Mouse (Mus musculus): ENCODE results near the gene Las1l. TPM values are rescaled to one million over a fixed set of nuclear protein-coding genes. Genes with fewer than 3 reads are reported as not detected.

The Las1l gene
- 17.1 and 20.8 TPM in 2 replicates for polyA plus RNA-seq (2012; rRNA removed)

DNA sequence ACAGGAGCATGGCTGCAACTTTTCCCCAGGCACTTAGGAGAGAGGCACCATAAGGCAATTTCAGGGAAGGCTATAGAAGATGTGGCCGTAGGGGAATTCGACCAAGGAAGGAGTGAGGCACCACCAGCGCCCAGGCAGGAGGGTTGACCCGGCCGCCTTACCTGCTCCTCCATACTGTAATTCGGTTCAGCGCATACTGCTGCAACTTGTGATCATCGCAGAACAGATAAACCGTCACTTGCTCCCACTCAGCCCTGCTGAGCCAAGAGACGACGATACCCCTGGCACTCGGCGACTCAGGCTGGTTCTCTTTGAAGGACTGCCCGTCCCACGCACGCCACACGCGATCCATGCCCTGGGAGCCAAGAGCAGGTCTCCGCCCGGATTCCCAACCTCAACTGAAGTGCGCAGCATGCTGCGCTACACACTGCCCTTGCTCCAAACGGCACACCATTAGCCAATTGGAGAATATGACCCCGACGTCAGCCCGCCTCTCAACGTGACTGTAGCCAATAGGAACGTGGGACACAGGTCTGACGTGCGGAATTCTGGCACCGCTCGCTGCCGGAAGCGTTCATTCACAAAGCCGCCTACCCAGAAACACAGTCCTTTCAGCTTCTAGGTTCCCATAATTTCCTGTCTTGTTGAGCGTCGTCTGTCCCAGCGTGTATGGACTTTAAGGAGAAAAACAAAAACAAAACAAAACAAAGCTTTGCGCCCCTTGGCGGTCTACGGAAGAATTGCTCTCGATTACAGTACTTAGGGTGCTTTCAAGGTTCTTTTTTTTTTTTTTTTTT, at the start of gene Las1l:
Gene Las1l (minus strand): TSS at position 466 of the 797 bp plus-strand sequence.
- WGBS: 1% methylated on average over 42 of the region's 42 CpGs

DNA sequence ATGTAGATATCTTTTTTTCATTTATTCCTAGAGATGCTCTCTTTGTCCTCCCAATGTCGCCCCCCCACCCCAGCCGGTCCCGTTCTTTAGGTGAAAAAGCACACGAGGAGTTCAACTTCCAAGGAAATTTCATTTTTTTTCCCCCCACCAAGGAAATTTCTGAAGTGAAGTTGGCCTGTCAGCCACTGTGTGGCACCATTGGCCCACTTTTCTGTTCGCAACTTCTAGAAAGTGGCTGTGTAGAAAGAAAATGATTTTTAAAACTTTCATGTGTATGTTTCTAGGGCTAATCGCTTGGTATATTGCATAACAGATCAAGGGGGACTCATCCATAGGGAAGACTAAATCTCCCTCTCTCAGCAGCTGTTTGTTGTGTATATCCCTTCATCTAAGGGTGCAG, 49.6 kb upstream of the Las1l start:
- H3K36me3 ChIP-seq (ENCODE audit: control insufficient read depth, insufficient read depth, low read length): no peaks in the 10 kb centered on the region
- 60% methylated on average over 6 of the region's 6 CpGs for WGBS
- no peak overlapping the region for H3K4me3 ChIP-seq (ENCODE audit: insufficient read depth, low read depth, low read length)
- TF ChIP-seq POLR2A (IDR thresholded peaks at IDR 0.05; ENCODE audit: low read depth, low read length): no peak
- TF ChIP-seq CTCF (conservative IDR thresholded peaks at IDR 0.05; ENCODE audit: insufficient read depth, insufficient read length, low read depth, low read length): peak; percentile 35
- no peaks in the 10 kb centered on the region for H3K4me1 ChIP-seq (ENCODE audit: control insufficient read depth, insufficient read depth, low read length)
- H3K27ac ChIP-seq (ENCODE audit: insufficient read depth, low read depth, low read length): no peak overlapping the region
- DNase-seq: no peak
- no peaks in the 10 kb centered on the region for H3K27me3 ChIP-seq (replicated peaks; ENCODE audit: control insufficient read depth, insufficient read depth, low read length)

More for the DNA sequence above, at the start of gene Las1l:
- peak within 1 kb of the TSS; percentile 18; the same call in 1 of the 2 replicates for H3K27ac ChIP-seq (ENCODE audit: insufficient read depth, low read depth, low read length)
- H3K4me3 ChIP-seq (ENCODE audit: insufficient read depth, low read depth, low read length): peak within 1 kb of the TSS; percentile 93
- no peaks in the 10 kb centered on the region for H3K4me1 ChIP-seq (ENCODE audit: control insufficient read depth, insufficient read depth, low read length)
- peak; percentile 98 for TF ChIP-seq POLR2A (IDR thresholded peaks at IDR 0.05; ENCODE audit: low read depth, low read length)
- TF ChIP-seq CTCF (conservative IDR thresholded peaks at IDR 0.05; ENCODE audit: insufficient read depth, insufficient read length, low read depth, low read length): no peak
- no peaks in the 10 kb centered on the region for H3K27me3 ChIP-seq (replicated peaks; ENCODE audit: control insufficient read depth, insufficient read depth, low read length)
- H3K36me3 ChIP-seq (ENCODE audit: control insufficient read depth, insufficient read depth, low read length): no peaks in the 10 kb centered on the region
- DNase-seq: peak; percentile 96

DNA sequence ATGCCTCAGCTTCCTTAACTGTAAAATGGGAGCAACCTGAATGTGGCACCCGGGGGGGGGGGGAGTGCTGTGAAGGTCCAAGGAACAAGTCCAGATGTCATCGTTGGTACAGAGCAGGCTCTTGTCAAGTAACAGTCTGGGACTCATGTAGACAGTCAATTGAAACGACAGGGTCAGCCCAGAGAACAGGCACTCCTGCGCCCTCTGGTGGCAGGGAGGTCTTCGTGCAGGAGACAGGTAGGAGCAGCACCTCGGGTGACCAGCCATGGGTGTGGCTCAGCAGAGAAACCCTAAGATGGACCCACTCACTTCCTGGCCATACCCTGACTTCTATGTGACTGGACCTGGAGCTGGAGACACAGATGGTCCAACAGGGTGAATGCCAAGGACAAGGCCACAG, 42.8 kb upstream of the Las1l start:
- no peak overlapping the region for H3K4me3 ChIP-seq (ENCODE audit: insufficient read depth, low read depth, low read length)
- H3K36me3 ChIP-seq (ENCODE audit: control insufficient read depth, insufficient read depth, low read length): no peaks in the 10 kb centered on the region
- WGBS: 72% methylated on average over 6 of the region's 6 CpGs
- TF ChIP-seq CTCF (conservative IDR thresholded peaks at IDR 0.05; ENCODE audit: insufficient read depth, insufficient read length, low read depth, low read length) (0 out of 2 replicates have a peak, but pooled peaks have one; percentile 15), POLR2A (IDR thresholded peaks at IDR 0.05; ENCODE audit: low read depth, low read length) (no peak)
- no peaks in the 10 kb centered on the region for H3K27me3 ChIP-seq (replicated peaks; ENCODE audit: control insufficient read depth, insufficient read depth, low read length)
- no peaks in the 10 kb centered on the region for H3K4me1 ChIP-seq (ENCODE audit: control insufficient read depth, insufficient read depth, low read length)
- no peak overlapping the region for H3K27ac ChIP-seq (ENCODE audit: insufficient read depth, low read depth, low read length)
- DNase-seq: no peak

DNA sequence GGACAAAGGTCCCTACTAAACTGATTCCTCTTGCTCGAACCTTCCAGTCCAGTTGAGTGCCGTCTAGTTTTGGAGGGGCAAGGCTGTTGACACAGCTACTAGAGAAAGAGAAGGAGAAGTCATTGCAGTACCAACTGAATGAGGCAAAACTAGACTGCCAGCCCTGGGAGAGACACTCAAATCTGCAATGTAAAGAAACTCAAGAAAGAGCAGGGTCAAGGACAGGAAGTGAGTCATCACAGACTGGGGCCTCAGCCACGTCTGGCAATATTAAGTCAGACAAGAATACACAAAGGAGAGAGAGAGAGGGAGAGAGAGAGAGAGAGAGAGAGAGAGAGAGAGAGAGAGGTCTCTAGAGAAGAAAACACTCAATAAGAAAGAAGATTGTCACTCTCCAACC, 36.4 kb upstream of the Las1l start:
- no peak overlapping the region for H3K27ac ChIP-seq (ENCODE audit: insufficient read depth, low read depth, low read length)
- no peaks in the 10 kb centered on the region for H3K27me3 ChIP-seq (replicated peaks; ENCODE audit: control insufficient read depth, insufficient read depth, low read length)
- TF ChIP-seq CTCF (conservative IDR thresholded peaks at IDR 0.05; ENCODE audit: insufficient read depth, insufficient read length, low read depth, low read length): no peak
- no peak for TF ChIP-seq POLR2A (IDR thresholded peaks at IDR 0.05; ENCODE audit: low read depth, low read length)
- 65% methylated on average over 3 of the region's 3 CpGs for WGBS
- no peaks in the 10 kb centered on the region for H3K36me3 ChIP-seq (ENCODE audit: control insufficient read depth, insufficient read depth, low read length)
- no peak for DNase-seq
- no peaks in the 10 kb centered on the region for H3K4me1 ChIP-seq (ENCODE audit: control insufficient read depth, insufficient read depth, low read length)
- no peak overlapping the region for H3K4me3 ChIP-seq (ENCODE audit: insufficient read depth, low read depth, low read length)

DNA sequence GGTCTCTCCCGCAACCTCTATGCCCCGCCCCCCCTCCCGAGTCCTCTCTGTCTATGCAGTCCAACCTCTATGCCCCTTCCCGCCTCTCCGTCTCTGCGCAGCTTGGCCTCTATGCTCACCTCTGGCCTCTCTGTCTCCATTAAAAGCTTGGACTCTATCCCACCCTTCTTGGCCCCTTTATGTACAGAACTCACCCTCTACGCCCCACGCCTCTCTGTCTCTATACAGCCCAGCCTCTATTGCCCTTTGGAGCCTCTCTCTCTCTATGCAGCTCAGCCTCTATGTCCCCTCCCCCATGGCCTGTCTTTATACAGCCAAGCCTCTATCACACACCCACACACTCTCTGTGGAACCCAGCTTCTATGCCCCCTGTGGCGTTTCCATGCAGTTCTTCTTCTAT, 13.2 kb upstream of the Las1l start:
- Histone ChIP-seq H3K4me3 (ENCODE audit: insufficient read depth, low read depth, low read length) (no peak overlapping the region), H3K27ac (ENCODE audit: insufficient read depth, low read depth, low read length) (no peak overlapping the region), H3K4me1 (ENCODE audit: control insufficient read depth, insufficient read depth, low read length) (no peaks in the 10 kb centered on the region), H3K27me3 (replicated peaks; ENCODE audit: control insufficient read depth, insufficient read depth, low read length) (no peaks in the 10 kb centered on the region), H3K36me3 (ENCODE audit: control insufficient read depth, insufficient read depth, low read length) (no peaks in the 10 kb centered on the region)
- no peak for DNase-seq
- no peak for TF ChIP-seq POLR2A (IDR thresholded peaks at IDR 0.05; ENCODE audit: low read depth, low read length)
- TF ChIP-seq CTCF (conservative IDR thresholded peaks at IDR 0.05; ENCODE audit: insufficient read depth, insufficient read length, low read depth, low read length): no peak
- 95% methylated on average over 9 of the region's 9 CpGs for WGBS

DNA sequence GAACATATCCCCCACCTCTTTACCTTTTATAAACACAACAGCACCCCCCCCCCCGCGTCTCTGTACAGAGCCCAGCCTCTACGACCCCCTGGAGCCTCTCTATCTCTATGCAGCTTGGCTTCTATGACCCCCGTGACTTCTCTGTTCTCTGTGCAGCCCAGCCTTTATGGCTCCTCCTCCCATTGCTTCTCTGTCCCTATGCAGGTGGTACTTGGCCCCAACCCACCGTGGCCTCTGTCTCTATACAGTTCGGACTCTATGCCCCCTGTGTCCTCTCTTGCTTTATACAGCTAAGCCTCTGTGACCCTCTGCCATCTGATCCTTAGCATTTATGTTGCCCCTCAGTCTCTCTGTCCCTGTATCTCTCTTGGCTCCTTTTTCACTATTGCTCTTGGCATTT, 12.4 kb upstream of the Las1l start:
- Histone ChIP-seq H3K4me3 (ENCODE audit: insufficient read depth, low read depth, low read length) (no peak overlapping the region), H3K27ac (ENCODE audit: insufficient read depth, low read depth, low read length) (no peak overlapping the region), H3K36me3 (ENCODE audit: control insufficient read depth, insufficient read depth, low read length) (no peaks in the 10 kb centered on the region), H3K27me3 (replicated peaks; ENCODE audit: control insufficient read depth, insufficient read depth, low read length) (no peaks in the 10 kb centered on the region), H3K4me1 (ENCODE audit: control insufficient read depth, insufficient read depth, low read length) (no peaks in the 10 kb centered on the region)
- TF ChIP-seq POLR2A (IDR thresholded peaks at IDR 0.05; ENCODE audit: low read depth, low read length) (no peak), CTCF (conservative IDR thresholded peaks at IDR 0.05; ENCODE audit: insufficient read depth, insufficient read length, low read depth, low read length) (no peak)
- WGBS: 57% methylated on average over 6 of the region's 6 CpGs
- no peak for DNase-seq

DNA sequence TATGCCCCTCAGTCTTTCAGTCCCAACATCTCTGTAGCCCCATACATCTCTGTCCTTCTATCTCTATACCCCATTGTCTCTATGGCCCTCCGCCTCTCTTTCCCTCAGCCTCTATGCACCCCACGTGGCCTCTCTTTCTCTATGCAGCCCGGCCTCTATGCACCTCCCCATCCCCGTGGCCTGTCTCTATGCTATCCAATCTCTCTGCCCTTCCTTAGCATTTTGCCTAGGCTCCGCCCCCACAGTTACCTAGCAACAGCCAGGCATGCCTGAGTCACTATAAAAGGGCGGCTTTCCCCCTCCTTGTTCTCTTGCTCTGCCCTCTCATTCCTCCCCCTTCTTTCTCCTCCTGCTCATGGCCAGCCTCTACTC, 11.8 kb upstream of the Las1l start:
- Histone ChIP-seq H3K27ac (ENCODE audit: insufficient read depth, low read depth, low read length) (no peak overlapping the region), H3K36me3 (ENCODE audit: control insufficient read depth, insufficient read depth, low read length) (no peaks in the 10 kb centered on the region), H3K27me3 (replicated peaks; ENCODE audit: control insufficient read depth, insufficient read depth, low read length) (no peaks in the 10 kb centered on the region), H3K4me1 (ENCODE audit: control insufficient read depth, insufficient read depth, low read length) (no peaks in the 10 kb centered on the region), H3K4me3 (ENCODE audit: insufficient read depth, low read depth, low read length) (peak overlapping the region; percentile 66)
- peak; percentile 71 for DNase-seq
- 0% methylated on average over 6 of the region's 6 CpGs for WGBS
- TF ChIP-seq CTCF (conservative IDR thresholded peaks at IDR 0.05; ENCODE audit: insufficient read depth, insufficient read length, low read depth, low read length) (no peak), POLR2A (IDR thresholded peaks at IDR 0.05; ENCODE audit: low read depth, low read length) (no peak)

Measured in kidney, adult 2 months (tissue).